Mouse (Mus musculus): ENCODE results near the gene Mcemp1. TPM values are rescaled to one million over a fixed set of nuclear protein-coding genes. Genes with fewer than 3 reads are reported as not detected.

Mcemp1 gene
- total and polyA plus RNA-seq, 3 experiments: 0.11 TPM; not detected in 2

DNA sequence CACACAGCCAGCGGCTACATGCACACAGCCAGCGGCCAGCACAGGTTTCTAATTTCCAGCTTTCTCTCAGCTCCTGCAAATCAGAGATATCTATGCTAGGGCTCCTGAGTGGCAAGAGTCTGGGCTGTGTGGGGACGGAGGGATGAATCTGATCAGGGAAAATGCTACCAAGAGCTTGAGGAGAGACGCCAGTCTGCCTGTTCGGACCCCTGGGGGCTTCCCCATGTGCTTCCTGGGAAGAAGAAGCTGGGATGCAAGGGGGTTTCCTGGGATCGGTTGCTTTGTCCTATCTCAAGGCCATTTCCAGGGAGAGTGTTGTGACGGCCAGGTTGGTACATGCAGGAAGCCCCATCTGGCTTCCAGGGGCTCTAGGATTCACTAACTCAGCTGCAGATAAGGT, 42.1 kb downstream of the Mcemp1 start:
- DNase-seq (ENCODE audit: low spot score): no peak
- no peaks in the 10 kb centered on the region for H3K9me3 ChIP-seq (replicated peaks)
- H3K4me3 ChIP-seq (ENCODE audit: low read depth, low read length): no peak overlapping the region

DNA sequence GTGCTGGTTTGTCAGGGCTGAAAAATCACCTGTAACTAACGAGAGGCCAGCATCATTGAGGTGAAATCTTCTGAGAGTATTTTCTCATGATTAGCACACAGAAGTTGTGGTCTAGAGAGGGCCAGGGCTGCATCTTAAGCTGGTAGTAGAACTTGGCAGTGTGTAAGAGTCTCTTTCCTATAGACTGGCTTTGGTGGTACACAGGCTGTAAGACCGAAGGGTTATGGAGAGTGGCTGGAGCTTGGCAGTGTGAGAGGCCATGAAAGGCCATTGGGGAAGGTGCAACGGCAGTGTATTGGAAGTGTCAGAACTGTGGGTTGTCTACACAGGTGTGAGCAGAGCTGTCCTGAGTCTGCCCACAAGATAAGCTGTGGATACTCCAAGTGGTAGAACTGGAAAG, 44.8 kb downstream of the Mcemp1 start:
- DNase-seq (ENCODE audit: low spot score) (no peak), ATAC-seq (ENCODE audit: extremely low read depth, insufficient number of reproducible peaks, low FRiP score, poor library complexity, severe bottlenecking) (no peak)
- Histone ChIP-seq H3K27me3 (ENCODE audit: insufficient read depth, low read length) (0 out of 2 replicates have a peak, but pooled peaks cover 4% of the 10 kb centered on the region), H3K9me3 (replicated peaks) (no peaks in the 10 kb centered on the region), H3K36me3 (replicated peaks) (no peaks in the 10 kb centered on the region), H3K4me3 (ENCODE audit: low read depth, low read length) (no peak overlapping the region), H3K4me1 (ENCODE audit: insufficient read depth, low read depth, low read length) (no peaks in the 10 kb centered on the region)
- TF ChIP-seq CTCF (IDR thresholded peaks at IDR 0.05; ENCODE audit: low read depth, low read length) (no peak), TAL1 (conservative IDR thresholded peaks at IDR 0.05; ENCODE audit: low read depth, low read length) (no peak), GATA2 (IDR thresholded peaks at IDR 0.05; ENCODE audit: borderline replicate concordance, low read depth, low read length) (no peak)

More for the DNA sequence above, 42.1 kb downstream of the Mcemp1 start:
- H3K4me1 ChIP-seq (ENCODE audit: insufficient read depth, low read depth, low read length): no peaks in the 10 kb centered on the region
- no peak for TF ChIP-seq GATA2 (IDR thresholded peaks at IDR 0.05; ENCODE audit: borderline replicate concordance, low read depth, low read length)
- TF ChIP-seq CTCF (IDR thresholded peaks at IDR 0.05; ENCODE audit: low read depth, low read length): no peak
- TF ChIP-seq TAL1 (conservative IDR thresholded peaks at IDR 0.05; ENCODE audit: low read depth, low read length): no peak
- TF ChIP-seq GATA1 (IDR thresholded peaks at IDR 0.05; ENCODE audit: borderline replicate concordance, low read length): no peak
- TF ChIP-seq POLR2AphosphoS5 (IDR thresholded peaks at IDR 0.05; ENCODE audit: insufficient replicate concordance, low read depth, low read length): no peak
- H3K36me3 ChIP-seq (replicated peaks): no peaks in the 10 kb centered on the region
- H3K27me3 ChIP-seq (ENCODE audit: insufficient read depth, low read length): 0 out of 2 replicates have a peak, but pooled peaks cover 4% of the 10 kb centered on the region
- ATAC-seq (ENCODE audit: extremely low read depth, insufficient number of reproducible peaks, low FRiP score, poor library complexity, severe bottlenecking): no peak

DNA sequence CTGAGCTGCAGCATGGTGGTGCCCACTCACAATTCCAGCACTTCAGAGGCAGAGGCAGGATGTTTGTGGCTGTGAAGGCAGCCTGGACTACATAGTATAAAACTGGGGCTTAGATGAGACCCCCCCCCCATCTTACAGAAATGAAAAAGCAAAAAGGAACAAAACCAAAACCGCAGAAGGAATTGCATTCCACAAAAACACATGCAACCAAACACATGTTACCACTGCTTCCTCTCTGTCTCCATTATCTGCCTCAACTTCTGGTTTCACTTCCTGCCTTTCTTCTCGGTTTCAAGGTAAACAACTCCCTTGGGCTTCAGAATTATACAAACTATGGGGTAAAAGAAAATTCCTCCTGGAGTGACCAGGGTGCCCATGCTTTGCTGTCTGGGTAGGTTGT, 46.1 kb downstream of the Mcemp1 start:
- no peaks in the 10 kb centered on the region for H3K9me3 ChIP-seq (replicated peaks)
- no peak overlapping the region for H3K4me3 ChIP-seq (ENCODE audit: low read depth, low read length)
- no peak for TF ChIP-seq POLR2AphosphoS5 (IDR thresholded peaks at IDR 0.05; ENCODE audit: insufficient replicate concordance, low read depth, low read length)
- no peak for TF ChIP-seq GATA2 (IDR thresholded peaks at IDR 0.05; ENCODE audit: borderline replicate concordance, low read depth, low read length)
- no peak for TF ChIP-seq TAL1 (conservative IDR thresholded peaks at IDR 0.05; ENCODE audit: low read depth, low read length)
- no peak for TF ChIP-seq GATA1 (IDR thresholded peaks at IDR 0.05; ENCODE audit: borderline replicate concordance, low read length)
- no peak for TF ChIP-seq CTCF (IDR thresholded peaks at IDR 0.05; ENCODE audit: low read depth, low read length)
- H3K4me1 ChIP-seq (ENCODE audit: insufficient read depth, low read depth, low read length): no peaks in the 10 kb centered on the region
- 0 out of 2 replicates have a peak, but pooled peaks cover 4% of the 10 kb centered on the region for H3K27me3 ChIP-seq (ENCODE audit: insufficient read depth, low read length)
- H3K36me3 ChIP-seq (replicated peaks): no peaks in the 10 kb centered on the region
- ATAC-seq (ENCODE audit: extremely low read depth, insufficient number of reproducible peaks, low FRiP score, poor library complexity, severe bottlenecking): peak; percentile 34; the same call in 1 of the 2 replicates
- DNase-seq (ENCODE audit: low spot score): no peak

DNA sequence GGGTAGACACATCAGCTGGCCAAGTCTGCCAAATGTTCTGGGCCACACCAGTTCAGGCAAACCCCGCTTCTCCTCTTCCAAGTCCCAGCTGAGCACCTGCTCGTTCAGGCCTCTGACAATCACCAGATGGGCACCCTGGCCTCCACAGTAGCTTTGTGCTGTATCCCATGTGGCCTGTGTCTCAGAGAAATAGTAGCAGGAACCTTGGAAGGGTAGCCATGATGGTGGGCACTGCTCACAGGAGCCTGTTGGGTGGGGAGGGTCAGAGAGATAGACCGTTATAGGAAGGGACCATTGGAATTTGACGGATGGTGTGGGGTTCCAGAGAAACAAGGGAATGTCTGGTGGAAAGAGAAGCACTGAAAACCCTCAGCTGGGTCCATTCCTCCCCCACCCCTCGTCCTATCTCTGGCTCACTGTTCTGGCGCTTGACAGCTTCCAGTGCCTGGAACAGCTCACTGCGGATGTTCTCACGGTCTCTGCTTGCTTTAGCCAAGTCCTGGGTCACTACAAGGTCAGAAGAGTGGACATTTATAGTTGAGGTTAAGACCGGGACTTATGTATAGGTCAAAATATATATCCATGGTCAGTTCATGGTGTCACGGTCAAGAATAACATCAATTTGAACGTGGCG, 51.9 kb downstream of the Mcemp1 start:
- no peak for DNase-seq (ENCODE audit: low spot score)
- no peak for ATAC-seq (ENCODE audit: extremely low read depth, insufficient number of reproducible peaks, low FRiP score, poor library complexity, severe bottlenecking)
- Histone ChIP-seq H3K27me3 (ENCODE audit: insufficient read depth, low read length) (peaks cover 3% of the 10 kb centered on the region; the same call in 1 of the 2 replicates), H3K9me3 (replicated peaks) (no peaks in the 10 kb centered on the region), H3K4me1 (ENCODE audit: insufficient read depth, low read depth, low read length) (no peaks in the 10 kb centered on the region), H3K4me3 (ENCODE audit: low read depth, low read length) (no peak overlapping the region), H3K36me3 (replicated peaks) (no peaks in the 10 kb centered on the region)
- no peak for TF ChIP-seq TAL1 (conservative IDR thresholded peaks at IDR 0.05; ENCODE audit: low read depth, low read length)
- no peak for TF ChIP-seq GATA2 (IDR thresholded peaks at IDR 0.05; ENCODE audit: borderline replicate concordance, low read depth, low read length)
- TF ChIP-seq CTCF (IDR thresholded peaks at IDR 0.05; ENCODE audit: low read depth, low read length): no peak
- no peak for TF ChIP-seq GATA1 (IDR thresholded peaks at IDR 0.05; ENCODE audit: borderline replicate concordance, low read length)
- no peak for TF ChIP-seq POLR2AphosphoS5 (IDR thresholded peaks at IDR 0.05; ENCODE audit: insufficient replicate concordance, low read depth, low read length)

DNA sequence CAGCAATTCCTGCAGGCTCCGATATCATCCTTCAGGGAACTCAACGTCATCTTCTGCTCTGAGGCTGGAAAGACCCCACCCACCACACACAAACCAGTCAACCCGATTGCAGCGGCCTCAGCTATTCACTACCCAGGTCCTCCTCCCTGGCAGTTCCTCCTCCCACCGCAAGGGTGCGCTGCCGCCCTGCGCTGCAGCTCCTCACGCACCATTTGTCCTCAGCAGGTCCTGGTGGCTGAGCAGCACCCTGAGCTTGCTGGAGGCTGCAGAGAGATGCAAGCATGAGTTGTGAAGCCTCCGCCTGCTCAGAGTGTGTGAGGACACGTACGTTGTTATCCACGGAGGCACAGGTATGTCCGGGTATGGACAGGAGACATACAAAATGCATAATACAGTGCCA, 53.0 kb downstream of the Mcemp1 start:
- no peaks in the 10 kb centered on the region for H3K4me1 ChIP-seq (ENCODE audit: insufficient read depth, low read depth, low read length)
- H3K36me3 ChIP-seq (replicated peaks): no peaks in the 10 kb centered on the region
- H3K27me3 ChIP-seq (ENCODE audit: insufficient read depth, low read length): peaks cover 3% of the 10 kb centered on the region; the same call in 1 of the 2 replicates
- no peak for TF ChIP-seq POLR2AphosphoS5 (IDR thresholded peaks at IDR 0.05; ENCODE audit: insufficient replicate concordance, low read depth, low read length)
- TF ChIP-seq GATA1 (IDR thresholded peaks at IDR 0.05; ENCODE audit: borderline replicate concordance, low read length): no peak
- peak; percentile 99 for TF ChIP-seq CTCF (IDR thresholded peaks at IDR 0.05; ENCODE audit: low read depth, low read length)
- no peak for TF ChIP-seq TAL1 (conservative IDR thresholded peaks at IDR 0.05; ENCODE audit: low read depth, low read length)
- TF ChIP-seq GATA2 (IDR thresholded peaks at IDR 0.05; ENCODE audit: borderline replicate concordance, low read depth, low read length): no peak
- DNase-seq (ENCODE audit: low spot score): peak; percentile 44
- H3K4me3 ChIP-seq (ENCODE audit: low read depth, low read length): no peak overlapping the region
- no peaks in the 10 kb centered on the region for H3K9me3 ChIP-seq (replicated peaks)
- peak; percentile 73; the same call in 1 of the 2 replicates for ATAC-seq (ENCODE audit: extremely low read depth, insufficient number of reproducible peaks, low FRiP score, poor library complexity, severe bottlenecking)

Other genes starting within 250 kb of the Mcemp1 start
- 5.0 and 5.6 TPM in 2 replicates for gene Pex11g, start 198.1 kb upstream of the Mcemp1 start, total RNA-seq (2014; fragmentation: Nextera tagmentation)
- gene Pex11g, start 198.1 kb upstream of the Mcemp1 start, total RNA-seq (2017): 1.9 and 2.1 TPM in 2 replicates
- gene Pex11g, start 198.1 kb upstream of the Mcemp1 start, polyA plus RNA-seq (2012): 1.1 and 1.2 TPM in 2 replicates
- not detected in 2 replicates for gene Tex45, start 194.9 kb upstream of the Mcemp1 start, total RNA-seq (2014; fragmentation: Nextera tagmentation)
- gene Tex45, start 194.9 kb upstream of the Mcemp1 start, total RNA-seq (2017): 0.11 TPM in 1 of 2 replicates, not detected in the other
- gene Tex45, start 194.9 kb upstream of the Mcemp1 start, polyA plus RNA-seq (2012): not detected in 2 replicates
- 25.7 and 26.6 TPM in 2 replicates for gene Zfp358, start 172.6 kb upstream of the Mcemp1 start, total RNA-seq (2014; fragmentation: Nextera tagmentation)
- gene Zfp358, start 172.6 kb upstream of the Mcemp1 start, total RNA-seq (2017): 6.6 and 7.4 TPM in 2 replicates
- 19.2 and 22.7 TPM in 2 replicates for gene Zfp358, start 172.6 kb upstream of the Mcemp1 start, polyA plus RNA-seq (2012)
- 42.4 and 43.6 TPM in 2 replicates for gene Mcoln1, start 165.3 kb upstream of the Mcemp1 start, total RNA-seq (2014; fragmentation: Nextera tagmentation)
- gene Mcoln1, start 165.3 kb upstream of the Mcemp1 start, total RNA-seq (2017): 41.5 and 46.9 TPM in 2 replicates
- 144 and 171 TPM in 2 replicates for gene Mcoln1, start 165.3 kb upstream of the Mcemp1 start, polyA plus RNA-seq (2012)
- 39.8 and 61.5 TPM in 2 replicates for gene Pnpla6, start 150.4 kb upstream of the Mcemp1 start, total RNA-seq (2014; fragmentation: Nextera tagmentation)
- 33.9 and 34.3 TPM in 2 replicates for gene Pnpla6, start 150.4 kb upstream of the Mcemp1 start, total RNA-seq (2017)
- 21.4 and 25.1 TPM in 2 replicates for gene Pnpla6, start 150.4 kb upstream of the Mcemp1 start, polyA plus RNA-seq (2012)
- gene C330021F23Rik, start 97.8 kb upstream of the Mcemp1 start, total RNA-seq (2014; fragmentation: Nextera tagmentation): not detected in 2 replicates
- gene C330021F23Rik, start 97.8 kb upstream of the Mcemp1 start, total RNA-seq (2017): 0.49 and 1.2 TPM in 2 replicates
- gene C330021F23Rik, start 97.8 kb upstream of the Mcemp1 start, polyA plus RNA-seq (2012): not detected in 2 replicates
- gene Camsap3, start 78.5 kb upstream of the Mcemp1 start, total RNA-seq (2014; fragmentation: Nextera tagmentation): not detected in 2 replicates
- not detected in 2 replicates for gene Camsap3, start 78.5 kb upstream of the Mcemp1 start, total RNA-seq (2017)
- not detected in 2 replicates for gene Camsap3, start 78.5 kb upstream of the Mcemp1 start, polyA plus RNA-seq (2012)
- gene Xab2, start 44.4 kb upstream of the Mcemp1 start, total RNA-seq (2014; fragmentation: Nextera tagmentation): 35.4 and 38.8 TPM in 2 replicates
- 47.1 and 48.4 TPM in 2 replicates for gene Xab2, start 44.4 kb upstream of the Mcemp1 start, total RNA-seq (2017)
- gene Xab2, start 44.4 kb upstream of the Mcemp1 start, polyA plus RNA-seq (2012): 47.9 and 48.9 TPM in 2 replicates
- gene Pet100, start 44.2 kb upstream of the Mcemp1 start, total RNA-seq (2014; fragmentation: Nextera tagmentation): 25.8 and 52.9 TPM in 2 replicates
- 116 and 136 TPM in 2 replicates for gene Pet100, start 44.2 kb upstream of the Mcemp1 start, total RNA-seq (2017)
- 17.7 and 22.2 TPM in 2 replicates for gene Pet100, start 44.2 kb upstream of the Mcemp1 start, polyA plus RNA-seq (2012)
- gene Pcp2, start 40.2 kb upstream of the Mcemp1 start, total RNA-seq (2014; fragmentation: Nextera tagmentation): not detected in 2 replicates
- gene Pcp2, start 40.2 kb upstream of the Mcemp1 start, total RNA-seq (2017): 0.38 TPM in 1 of 2 replicates, not detected in the other
- gene Pcp2, start 40.2 kb upstream of the Mcemp1 start, polyA plus RNA-seq (2012): not detected in 2 replicates
- 224 and 287 TPM in 2 replicates for gene Stxbp2, start 34.8 kb upstream of the Mcemp1 start, total RNA-seq (2014; fragmentation: Nextera tagmentation)
- 181 and 203 TPM in 2 replicates for gene Stxbp2, start 34.8 kb upstream of the Mcemp1 start, total RNA-seq (2017)
- 399 and 514 TPM in 2 replicates for gene Stxbp2, start 34.8 kb upstream of the Mcemp1 start, polyA plus RNA-seq (2012)
- gene Retn, start 10.0 kb upstream of the Mcemp1 start, total RNA-seq (2014; fragmentation: Nextera tagmentation): not detected in 2 replicates
- not detected in 2 replicates for gene Retn, start 10.0 kb upstream of the Mcemp1 start, total RNA-seq (2017)
- gene Retn, start 10.0 kb upstream of the Mcemp1 start, polyA plus RNA-seq (2012): not detected in 2 replicates
- not detected in 2 replicates for gene Fcor, start 6.6 kb downstream of the Mcemp1 start, total RNA-seq (2014; fragmentation: Nextera tagmentation)
- gene Fcor, start 6.6 kb downstream of the Mcemp1 start, total RNA-seq (2017): not detected in 2 replicates
- gene Fcor, start 6.6 kb downstream of the Mcemp1 start, polyA plus RNA-seq (2012): not detected in 2 replicates
- 12.9 and 15.5 TPM in 2 replicates for gene Trappc5, start 10.5 kb downstream of the Mcemp1 start, total RNA-seq (2014; fragmentation: Nextera tagmentation)
- gene Trappc5, start 10.5 kb downstream of the Mcemp1 start, total RNA-seq (2017): 22.3 and 24.4 TPM in 2 replicates
- gene Trappc5, start 10.5 kb downstream of the Mcemp1 start, polyA plus RNA-seq (2012): 16.5 and 20.2 TPM in 2 replicates
- gene Fcer2a, start 28.4 kb downstream of the Mcemp1 start, total RNA-seq (2014; fragmentation: Nextera tagmentation): not detected in 2 replicates
- 0.06 TPM in 1 of 2 replicates, not detected in the other for gene Fcer2a, start 28.4 kb downstream of the Mcemp1 start, total RNA-seq (2017)
- not detected in 2 replicates for gene Fcer2a, start 28.4 kb downstream of the Mcemp1 start, polyA plus RNA-seq (2012)
- not detected in 2 replicates for gene Clec4g, start 54.9 kb downstream of the Mcemp1 start, total RNA-seq (2014; fragmentation: Nextera tagmentation)
- 0.11 TPM in 1 of 2 replicates, not detected in the other for gene Clec4g, start 54.9 kb downstream of the Mcemp1 start, total RNA-seq (2017)
- not detected in 2 replicates for gene Clec4g, start 54.9 kb downstream of the Mcemp1 start, polyA plus RNA-seq (2012)
- gene Cd209a, start 83.2 kb downstream of the Mcemp1 start, total RNA-seq (2014; fragmentation: Nextera tagmentation): not detected in 2 replicates
- gene Cd209a, start 83.2 kb downstream of the Mcemp1 start, total RNA-seq (2017): 0.17 TPM in 1 of 2 replicates, not detected in the other
- gene Cd209a, start 83.2 kb downstream of the Mcemp1 start, polyA plus RNA-seq (2012): not detected in 2 replicates
- not detected in 2 replicates for gene Cd209e, start 188.6 kb downstream of the Mcemp1 start, total RNA-seq (2014; fragmentation: Nextera tagmentation)
- gene Cd209e, start 188.6 kb downstream of the Mcemp1 start, total RNA-seq (2017): not detected in 2 replicates
- gene Cd209e, start 188.6 kb downstream of the Mcemp1 start, polyA plus RNA-seq (2012): not detected in 2 replicates
- not detected in 2 replicates for gene Cd209d, start 212.8 kb downstream of the Mcemp1 start, total RNA-seq (2014; fragmentation: Nextera tagmentation)
- gene Cd209d, start 212.8 kb downstream of the Mcemp1 start, total RNA-seq (2017): not detected in 2 replicates
- not detected in 2 replicates for gene Cd209d, start 212.8 kb downstream of the Mcemp1 start, polyA plus RNA-seq (2012)

Measured in G1E (cell line).